Mouse (Mus musculus): ENCODE measurements at regions not wholly inside any gene's neighbourhood (a gene's known extent, or its start where the extent isn't known, plus 50 kb on each side); places are given as distances from the start of the nearest gene placed in this dataset.

DNA sequence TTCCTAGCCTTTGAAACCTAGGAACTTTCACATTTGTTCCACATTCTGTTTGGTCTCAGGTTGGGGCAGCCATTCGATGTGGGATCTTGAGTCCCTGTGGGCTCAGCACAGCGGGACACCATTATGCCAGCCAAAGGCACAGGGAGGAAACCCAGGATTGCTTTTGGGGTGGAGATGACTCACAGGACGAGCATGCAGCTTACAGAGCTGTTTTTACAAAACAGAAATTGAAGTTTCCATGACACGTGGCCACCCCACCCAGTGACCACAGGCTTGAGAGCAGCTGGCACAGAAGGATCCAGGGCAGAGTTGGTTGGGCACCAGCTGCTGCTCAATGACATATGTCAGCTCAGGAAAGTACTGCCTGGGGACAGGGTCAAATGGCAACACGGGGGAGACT, 147.8 kb downstream of the Gm26897 start:
- TF ChIP-seq POLR2A (IDR thresholded peaks at IDR 0.05; ENCODE audit: low read depth, low read length) (no peak), CTCF (conservative IDR thresholded peaks at IDR 0.05; ENCODE audit: insufficient read depth, insufficient read length, low read depth, low read length) (no peak)

Data from kidney, adult 2 months (tissue).